Mouse (Mus musculus): ENCODE measurements around the gene Tnnc2.

Gene Tnnc2

GRCm38 (mm10) chr2:164795868-164796267 lies 16.1 kb upstream of the Tnnc2 start:
- no peak for DNase-seq (ENCODE audit: low read depth)

GRCm38 (mm10) chr2:164794293-164794692 lies 14.5 kb upstream of the Tnnc2 start:
- DNase-seq (ENCODE audit: low read depth): peak; percentile 95

DNA sequence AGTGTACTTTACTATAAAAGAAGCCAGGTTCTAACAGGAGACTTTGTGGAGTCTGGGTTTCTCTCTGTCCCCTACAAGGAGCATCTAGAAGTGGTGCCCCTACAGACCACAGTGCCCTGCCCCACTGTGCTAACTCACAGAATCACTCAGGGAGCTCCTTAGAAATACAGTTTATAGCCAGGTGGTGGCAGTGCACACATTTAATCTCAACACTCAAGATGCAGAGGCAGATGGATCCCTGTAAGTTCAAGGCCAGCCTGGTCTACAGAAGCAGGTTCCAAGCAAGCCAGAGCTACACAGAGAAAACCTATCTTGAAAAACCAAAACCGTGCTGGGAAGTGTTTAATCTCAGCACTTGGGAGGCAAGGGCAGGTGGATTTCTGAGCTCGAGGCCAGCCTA lies 14.0 kb upstream of the Tnnc2 start:
- peak; percentile 59 for DNase-seq (ENCODE audit: low read depth)

GRCm38 (mm10) chr2:164793236-164793635 lies 13.5 kb upstream of the Tnnc2 start:
- DNase-seq (ENCODE audit: low read depth): peak; percentile 78

GRCm38 (mm10) chr2:164792400-164793190 lies 12.8 kb upstream of the Tnnc2 start:
- no peak for DNase-seq (ENCODE audit: low read depth)

GRCm38 (mm10) chr2:164791841-164792261 lies 12.1 kb upstream of the Tnnc2 start:
- no peak for DNase-seq (ENCODE audit: low read depth)

DNA sequence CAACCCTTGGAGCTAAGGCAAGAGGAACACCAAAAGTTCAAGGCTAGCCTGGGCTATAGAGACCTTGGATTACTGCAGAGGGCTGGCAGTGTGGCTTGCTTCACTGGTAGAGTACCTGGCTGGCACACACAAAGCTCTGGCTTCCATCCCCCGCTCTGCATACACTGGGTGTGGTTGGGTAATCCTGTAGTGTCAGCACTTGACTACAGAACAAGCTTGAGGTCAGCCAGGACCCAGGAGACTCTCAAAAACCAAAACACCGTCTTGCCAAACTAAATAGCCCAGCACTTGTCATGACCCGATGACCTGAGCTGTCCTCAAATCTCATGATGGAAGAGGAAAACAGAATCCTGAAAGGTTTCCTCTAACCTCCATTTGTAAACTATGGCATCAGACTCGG lies 10.7 kb upstream of the Tnnc2 start:
- peak; percentile 57 for DNase-seq (ENCODE audit: low read depth)

GRCm38 (mm10) chr2:164788411-164788810 lies 8.6 kb upstream of the Tnnc2 start:
- DNase-seq (ENCODE audit: low read depth): no peak

DNA sequence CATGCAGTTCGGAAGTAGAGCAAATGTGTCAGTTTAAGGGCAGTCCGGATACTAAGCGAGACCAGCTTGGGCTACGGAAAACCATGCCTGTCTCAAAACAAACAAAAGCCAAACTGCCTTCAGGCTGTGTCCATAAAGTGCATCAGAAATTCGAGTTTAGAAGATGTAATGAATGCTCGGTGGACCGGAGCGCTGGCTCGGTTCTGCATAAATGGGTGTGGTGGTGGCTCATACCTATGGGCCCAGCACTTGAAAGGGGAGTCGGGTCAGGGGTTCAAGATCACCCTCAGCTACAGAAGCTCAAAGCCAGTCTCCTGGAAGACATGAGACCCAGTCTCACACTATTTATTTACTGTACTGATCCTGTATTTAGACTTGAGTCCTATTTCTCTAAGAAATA lies 8.0 kb upstream of the Tnnc2 start:
- no peak for DNase-seq (ENCODE audit: low read depth)

- no peak for DNase-seq (ENCODE audit: low read depth)
Measured at GRCm38 (mm10) chr2:164787032-164787431, 7.3 kb upstream of the Tnnc2 start.

DNA sequence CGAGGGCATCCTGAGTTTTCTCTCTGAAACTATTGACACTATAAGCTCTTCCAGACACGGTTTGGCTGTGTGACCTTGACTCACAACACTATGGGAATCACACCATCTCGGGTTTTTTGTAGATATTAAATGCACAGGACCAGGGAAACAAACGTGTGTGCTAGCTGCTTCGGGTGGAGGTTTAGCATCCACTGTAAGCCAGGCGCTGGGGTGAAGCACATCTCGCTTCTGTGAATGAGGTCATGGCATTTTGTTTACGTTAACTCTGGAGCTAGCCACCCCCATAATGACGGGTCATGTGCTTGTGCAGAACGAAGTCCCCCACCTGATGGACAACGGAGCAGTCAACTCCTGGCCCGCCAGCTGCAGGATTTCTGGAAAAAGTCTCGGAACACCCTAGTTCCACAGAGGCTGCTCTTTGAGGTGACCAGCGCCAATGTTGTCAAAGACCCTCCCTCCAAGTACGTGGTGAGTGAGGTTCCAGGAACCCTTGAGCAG lies 6.7 kb upstream of the Tnnc2 start:
- DNase-seq (ENCODE audit: low read depth): peak; percentile 63

- DNase-seq (ENCODE audit: low read depth): peak; percentile 95
Measured at GRCm38 (mm10) chr2:164785481-164786387, 6.0 kb upstream of the Tnnc2 start, which contains the start of gene Snx21. Snx21 (plus strand) TSS chr2:164785823.

GRCm38 (mm10) chr2:164784869-164785420 lies 5.2 kb upstream of the Tnnc2 start:
- no peak for DNase-seq (ENCODE audit: low read depth)

- DNase-seq (ENCODE audit: low read depth): peak; percentile 62
Measured at GRCm38 (mm10) chr2:164783926-164784581, 4.3 kb upstream of the Tnnc2 start.

DNA sequence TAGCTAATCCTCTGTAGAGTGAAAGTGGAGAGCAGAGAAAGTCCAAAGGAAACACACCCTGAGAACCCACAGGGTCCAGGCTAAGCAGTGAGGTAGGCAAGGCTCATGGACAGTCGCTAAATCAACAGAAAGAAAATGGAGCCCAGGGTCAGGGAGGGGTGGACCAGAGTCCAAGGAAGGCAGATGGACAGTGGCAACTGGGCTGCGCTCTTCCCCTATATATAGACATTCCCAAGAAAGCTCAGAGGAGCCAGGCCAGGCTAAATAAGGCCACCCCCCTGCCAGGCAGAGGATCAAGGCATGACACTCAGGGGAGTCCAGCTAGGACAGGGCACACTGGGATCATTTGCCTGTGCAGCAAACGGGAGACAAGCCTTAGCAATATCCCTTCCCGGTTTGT lies 2.1 kb upstream of the Tnnc2 start:
- DNase-seq (ENCODE audit: low read depth): no peak

DNA sequence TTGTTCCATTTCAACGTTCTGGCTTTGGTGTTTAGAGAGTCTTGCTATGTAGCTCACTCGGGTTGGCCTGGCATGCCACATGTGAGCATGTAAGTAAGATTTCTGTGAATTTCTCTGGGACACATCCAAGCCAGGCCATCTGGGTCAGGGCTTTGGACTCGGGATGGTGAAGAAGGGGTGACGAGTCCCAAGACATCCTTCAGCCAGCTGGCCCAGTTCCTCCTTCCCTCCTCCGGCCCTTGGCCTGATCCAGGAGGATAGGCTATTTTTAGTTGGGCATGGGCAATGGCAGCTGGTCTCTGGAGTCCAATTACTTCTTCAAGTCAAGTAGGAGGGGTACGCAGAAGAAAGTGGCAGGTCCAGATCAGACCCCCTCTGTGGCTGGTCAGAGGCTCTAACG lies 958 bp downstream of the Tnnc2 start:
- peak; percentile 25 for DNase-seq (ENCODE audit: low read depth)

- DNase-seq (ENCODE audit: low read depth): no peak
Measured at GRCm38 (mm10) chr2:164778015-164778287, 1.8 kb downstream of the Tnnc2 start.

- no peak for DNase-seq (ENCODE audit: low read depth)
Measured at GRCm38 (mm10) chr2:164777246-164778014, 2.3 kb downstream of the Tnnc2 start.

- DNase-seq (ENCODE audit: low read depth): no peak
Measured at GRCm38 (mm10) chr2:164776801-164777200, 3.0 kb downstream of the Tnnc2 start.

- DNase-seq (ENCODE audit: low read depth): peak; percentile 69
Measured at GRCm38 (mm10) chr2:164776130-164776529, 3.6 kb downstream of the Tnnc2 start.

DNA sequence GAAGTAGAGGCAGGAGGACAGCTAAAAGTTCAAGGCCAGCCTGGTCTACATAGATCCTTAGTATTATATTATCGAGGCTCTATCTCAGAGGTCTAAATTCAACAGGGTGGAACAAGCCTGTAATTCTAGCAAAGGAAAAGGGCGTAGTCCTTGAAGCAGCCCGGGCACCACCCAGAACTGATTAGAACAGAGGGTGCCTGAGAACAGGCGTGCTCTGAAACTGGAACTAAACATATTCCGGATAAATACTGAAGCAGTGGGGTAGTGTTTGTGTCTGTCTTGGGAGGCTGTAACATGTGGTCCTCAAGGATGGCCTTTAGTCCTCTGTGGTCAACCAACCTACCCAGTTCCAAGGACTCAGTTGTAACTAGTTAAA lies 5.8 kb downstream of the Tnnc2 start:
- no peak for DNase-seq (ENCODE audit: low read depth)

Measured in NIH3T3 (cell line).